Mouse (Mus musculus) embryonic fibroblast, embryonic 13.5 days (primary cell): ENCODE measurements at regions not wholly inside any gene's neighbourhood (a gene's known extent, or its start where the extent isn't known, plus 50 kb on each side); places are given as distances from the start of the nearest gene placed in this dataset.

Experiments used
- H3K27ac ChIP-seq: 2 replicates; pipeline ENCODE4 v1.5.1; 2012; ENCODE audit warnings: low read length, control low read depth, inconsistent platforms; ENCODE audit not compliant: insufficient read depth
- H3K4me1 ChIP-seq: 2 replicates; pipeline ENCODE4 v1.6.1; 2011; ENCODE audit warnings: low read length; ENCODE audit not compliant: control insufficient read depth, insufficient read depth
- H3K4me3 ChIP-seq: 2 replicates; pipeline ENCODE4 v1.5.1; 2011; ENCODE audit warnings: mild to moderate bottlenecking, control low read depth, low read length; ENCODE audit not compliant: insufficient read depth
- CTCF ChIP-seq: IDR thresholded peaks from 2 replicates; pipeline ENCODE4 v1.5.1; 2011; ENCODE audit warnings: mild to moderate bottlenecking, control low read depth, low read length, moderate library complexity, borderline replicate concordance; ENCODE audit not compliant: insufficient read depth
- POLR2A ChIP-seq: IDR thresholded peaks from 2 replicates; pipeline ENCODE4 v1.6.1; 2011; ENCODE audit warnings: low read depth, mild to moderate bottlenecking, control low read depth, low read length, moderate library complexity

DNA sequence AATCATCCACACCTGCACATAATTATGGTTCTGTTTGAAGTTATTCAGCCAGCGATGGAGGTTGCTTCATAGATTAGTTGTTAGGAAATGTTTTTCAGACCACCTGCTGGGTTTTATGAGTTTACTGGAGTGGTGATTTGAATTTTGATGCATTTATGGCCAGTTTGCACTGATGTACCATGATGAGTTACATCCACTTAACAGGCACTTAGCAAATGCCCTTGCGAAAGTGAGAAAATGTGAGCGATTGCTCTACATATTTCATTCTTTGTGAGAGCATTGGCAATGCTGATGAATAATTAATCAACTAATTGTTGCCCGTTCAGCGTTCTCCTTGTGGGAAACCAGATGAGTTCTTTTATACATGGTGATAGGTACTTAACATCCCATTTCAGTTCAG is 164.7 kb downstream of the 1700017N19Rik start:
- TF ChIP-seq CTCF (no peak), POLR2A (no peak)
- Histone ChIP-seq H3K27ac (no peak overlapping the region), H3K4me3 (no peak overlapping the region), H3K4me1 (no peaks in the 10 kb centered on the region)

- Histone ChIP-seq H3K4me1 (0 out of 2 replicates have a peak, but pooled peaks cover 3% of the 10 kb centered on the region), H3K4me3 (no peak overlapping the region), H3K27ac (no peak overlapping the region)
- no peak for TF ChIP-seq POLR2A
- no peak for TF ChIP-seq CTCF
Observed at GRCm38 (mm10) chr10:100774252-100774651, 184.0 kb downstream of the 1700017N19Rik start.

DNA sequence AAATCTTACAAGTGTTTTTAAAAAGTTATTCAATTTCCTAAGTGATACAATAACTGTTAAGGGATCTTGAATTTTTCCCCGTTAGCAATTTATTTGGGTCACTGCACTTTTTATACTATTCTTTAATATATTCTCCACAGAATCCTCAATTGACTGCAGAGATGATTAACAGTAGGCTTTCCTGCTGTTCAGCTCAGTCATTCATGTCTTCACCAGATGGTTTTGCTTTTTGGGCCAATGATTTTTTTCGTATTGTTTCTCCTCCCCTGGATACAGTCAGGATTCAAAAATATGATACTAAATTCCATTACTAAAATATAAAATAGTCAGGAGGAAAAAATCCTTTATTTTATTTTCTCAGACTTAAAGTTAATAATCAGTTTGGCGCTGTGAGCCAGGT is 201.9 kb downstream of the 1700017N19Rik start:
- TF ChIP-seq POLR2A, result no peak
- no peak for TF ChIP-seq CTCF
- H3K4me3 ChIP-seq, result no peak overlapping the region
- no peak overlapping the region for H3K27ac ChIP-seq
- no peaks in the 10 kb centered on the region for H3K4me1 ChIP-seq

DNA sequence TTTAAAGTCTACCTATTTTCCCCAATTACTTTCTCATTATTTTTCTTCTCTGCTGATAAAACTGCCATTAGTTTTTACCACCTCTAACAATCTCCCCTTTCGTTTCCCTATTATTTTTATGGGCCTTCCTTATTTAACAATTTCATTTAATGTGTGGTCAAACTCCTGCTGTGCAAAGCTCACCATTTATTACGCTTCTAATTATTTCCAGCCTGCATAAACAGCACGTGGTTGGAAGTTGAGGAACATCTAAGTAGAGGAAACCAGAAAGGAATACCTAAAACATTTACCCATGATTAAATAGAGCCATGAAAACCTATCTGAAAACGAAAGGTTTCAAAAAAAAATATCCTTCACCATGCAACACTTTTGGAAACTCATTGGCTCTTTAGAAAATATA is 202.3 kb downstream of the 1700017N19Rik start:
- H3K27ac ChIP-seq, result no peak overlapping the region
- no peaks in the 10 kb centered on the region for H3K4me1 ChIP-seq
- TF ChIP-seq POLR2A, result no peak
- no peak overlapping the region for H3K4me3 ChIP-seq

DNA sequence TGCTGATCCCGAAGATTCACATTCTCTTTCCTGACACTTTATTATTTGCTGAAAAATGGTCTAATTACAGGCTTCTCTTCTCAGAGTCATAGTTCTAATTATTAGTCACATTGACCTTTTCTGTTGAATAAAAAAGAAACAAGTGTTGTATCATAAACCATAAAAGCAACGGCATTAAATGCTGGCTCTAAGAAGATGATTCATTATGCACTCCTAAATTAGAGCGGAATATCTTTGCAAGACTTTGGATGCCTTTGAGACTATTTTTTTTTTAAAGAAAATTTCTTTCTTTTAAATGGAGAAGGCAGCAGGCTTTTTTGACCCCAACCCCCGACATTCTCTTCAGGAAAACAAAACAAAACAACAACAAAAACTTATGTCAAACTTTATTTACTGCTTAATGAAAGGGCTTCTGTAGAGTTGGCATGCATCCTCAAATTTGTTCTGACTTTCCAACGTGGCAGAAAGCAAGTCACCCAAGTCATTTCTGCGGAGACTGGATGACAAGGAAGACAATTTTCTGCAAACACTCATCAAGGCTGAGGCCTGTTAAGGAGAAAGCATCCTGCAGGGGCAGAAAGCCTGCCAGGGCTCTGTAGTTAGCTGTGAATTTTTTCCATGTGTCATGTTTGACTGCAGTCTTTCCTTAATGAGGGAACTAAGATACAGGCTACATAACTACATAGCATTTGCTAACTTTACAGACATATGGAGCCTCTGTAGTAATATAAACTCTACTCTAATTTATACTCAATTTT is 205.1 kb downstream of the 1700017N19Rik start:
- H3K4me3 ChIP-seq, result no peak overlapping the region
- TF ChIP-seq CTCF (no peak), POLR2A (no peak)
- no peaks in the 10 kb centered on the region for H3K4me1 ChIP-seq

DNA sequence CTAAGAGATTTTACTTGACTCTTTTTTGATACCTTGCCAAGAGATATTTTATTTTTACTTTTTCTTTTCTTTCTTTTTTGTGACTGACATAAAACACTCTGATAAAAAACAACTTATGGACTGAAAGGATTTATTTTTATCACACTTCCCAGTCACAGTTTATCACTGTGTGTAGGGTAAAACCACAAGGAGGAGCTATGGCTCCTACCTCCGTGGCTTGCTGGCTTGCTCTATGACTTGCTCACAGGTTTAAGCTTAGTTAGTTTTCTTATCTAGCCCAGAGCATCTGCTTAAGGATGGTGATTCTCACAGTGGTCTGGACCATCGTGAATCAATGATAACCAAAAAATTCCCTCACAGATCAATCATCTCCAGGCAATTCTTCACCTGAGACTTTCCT is 221.4 kb downstream of the 1700017N19Rik start:
- TF ChIP-seq CTCF (no peak), POLR2A (no peak)
- Histone ChIP-seq H3K4me3 (no peak overlapping the region), H3K27ac (no peak overlapping the region), H3K4me1 (no peaks in the 10 kb centered on the region)

More for the DNA sequence above, 205.1 kb downstream of the 1700017N19Rik start:
- H3K27ac ChIP-seq, result no peak overlapping the region

DNA sequence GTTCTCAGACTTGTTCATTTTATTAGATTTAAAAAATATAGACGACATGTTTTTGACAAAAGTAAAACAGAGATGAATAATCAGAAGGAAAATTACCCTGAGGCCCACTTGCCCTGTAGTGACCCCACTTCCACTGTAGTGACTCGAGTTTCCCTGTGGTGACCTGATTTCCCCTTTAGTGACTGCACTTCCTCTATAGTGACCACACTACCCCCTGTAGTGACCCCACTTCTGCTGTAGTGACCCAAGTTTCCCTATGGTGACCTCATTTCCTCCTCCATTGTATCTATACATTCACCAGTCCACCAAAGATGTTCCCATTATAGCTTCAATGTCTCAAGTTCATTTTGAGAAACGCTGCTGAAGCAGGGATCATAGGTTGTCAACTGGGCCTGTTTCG is 244.5 kb downstream of the 1700017N19Rik start:
- no peak for TF ChIP-seq CTCF
- TF ChIP-seq POLR2A, result no peak
- no peaks in the 10 kb centered on the region for H3K4me1 ChIP-seq

DNA sequence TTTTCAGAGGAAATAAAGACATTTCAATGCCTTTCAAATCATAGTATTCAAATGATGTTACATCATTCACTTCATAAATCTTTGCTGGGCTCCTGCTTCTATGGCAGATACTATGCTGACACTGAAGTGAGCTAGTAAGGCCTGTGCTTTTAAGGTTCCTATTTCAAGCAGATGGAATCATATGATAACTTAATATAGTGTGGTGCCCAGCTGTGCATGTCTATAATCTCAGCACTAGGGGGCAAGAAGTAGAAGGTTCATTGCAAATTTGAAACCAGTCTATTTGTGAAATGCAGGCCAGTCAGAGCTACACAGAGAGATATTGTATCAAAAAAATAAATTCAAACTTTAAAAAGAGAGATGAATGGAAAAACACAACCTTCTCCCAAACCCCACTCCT is 262.9 kb downstream of the 1700017N19Rik start:
- no peak overlapping the region for H3K4me3 ChIP-seq
- H3K4me1 ChIP-seq, result no peaks in the 10 kb centered on the region
- no peak overlapping the region for H3K27ac ChIP-seq
- TF ChIP-seq CTCF (no peak), POLR2A (no peak)

More for the DNA sequence above, 244.5 kb downstream of the 1700017N19Rik start:
- H3K4me3 ChIP-seq, result no peak overlapping the region
- no peak overlapping the region for H3K27ac ChIP-seq

DNA sequence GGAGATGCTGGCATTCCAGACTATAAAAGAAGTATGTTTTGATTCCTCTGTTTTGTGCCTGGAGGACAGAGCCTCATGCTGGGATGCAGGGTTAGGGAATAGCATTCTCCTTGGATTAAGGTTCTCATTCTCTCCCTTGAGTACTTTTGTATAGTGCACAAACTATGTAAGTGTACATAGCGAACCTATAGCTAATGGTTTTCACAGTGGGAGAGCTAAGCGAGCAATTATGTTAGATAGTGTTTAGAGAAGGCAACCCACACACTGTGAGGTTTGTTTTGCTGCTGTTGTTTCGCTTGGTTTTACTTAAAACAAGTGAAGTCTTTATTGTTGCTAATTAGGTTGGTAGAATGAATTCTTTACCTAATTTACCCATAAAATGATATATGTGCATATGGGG is 266.2 kb downstream of the 1700017N19Rik start:
- Histone ChIP-seq H3K27ac (no peak overlapping the region), H3K4me3 (no peak overlapping the region), H3K4me1 (no peaks in the 10 kb centered on the region)
- TF ChIP-seq CTCF, result no peak
- no peak for TF ChIP-seq POLR2A

GRCm38 (mm10) chr10:100865501-100866181 is 275.4 kb downstream of the 1700017N19Rik start:
- Histone ChIP-seq H3K4me3 (no peak overlapping the region), H3K27ac (no peak overlapping the region), H3K4me1 (no peaks in the 10 kb centered on the region)
- TF ChIP-seq CTCF (no peak), POLR2A (no peak)
